Mouse (Mus musculus) midbrain, postnatal 0 days (tissue): ENCODE measurements around the gene Mrpl38. TPM values are rescaled to one million over a fixed set of nuclear protein-coding genes. Genes with fewer than 3 reads are reported as not detected.

ENCODE experiments used
- ATAC-seq: fragments of 200-750 bp; cut with Nextera tagmentation; 2 replicates; pipeline ENCODE4 v1.8.0; 2017; ENCODE audit warnings: moderate number of reproducible peaks, mild to moderate bottlenecking, moderate TSS enrichment, moderate library complexity; ENCODE audit not compliant: low FRiP score
- DNase-seq: peaks from one replicate; pipeline ENCODE4 v3.0.0-alpha.2; 2015; ENCODE audit warnings: low spot score
- H3K27ac ChIP-seq: fragments of 300-500 bp; sonication (generic); 2 replicates; pipeline ENCODE4 v1.5.1; 2014; ENCODE audit warnings: low read depth, mild to moderate bottlenecking, low read length, mixed read lengths
- H3K27me3 ChIP-seq: fragments of 300-500 bp; sonication (generic); 2 replicates; pipeline ENCODE4 v1.6.1; 2014; ENCODE audit warnings: low read length, control low read depth, mixed read lengths; ENCODE audit not compliant: insufficient read depth
- H3K36me3 ChIP-seq: fragments of 300-500 bp; sonication (generic); 2 replicates; pipeline ENCODE4 v1.6.1; 2014; ENCODE audit warnings: low read length, control low read depth, mixed read lengths; ENCODE audit not compliant: insufficient read depth
- H3K4me1 ChIP-seq: fragments of 300-500 bp; sonication (generic); 2 replicates; pipeline ENCODE4 v1.6.1; 2014; ENCODE audit warnings: mild to moderate bottlenecking, control low read depth, antibody characterized with exemption, low read length, mixed read lengths; ENCODE audit not compliant: insufficient read depth
- H3K4me2 ChIP-seq: fragments of 300-500 bp; sonication (generic); 2 replicates; pipeline ENCODE4 v1.6.1; 2014; ENCODE audit warnings: low read depth, mild to moderate bottlenecking, low read length, mixed read lengths; ENCODE audit not compliant: poor library complexity, severe bottlenecking
- H3K4me3 ChIP-seq: fragments of 300-500 bp; sonication (generic); 2 replicates; pipeline ENCODE4 v1.5.1; 2014; ENCODE audit warnings: low read depth, mild to moderate bottlenecking, low read length, moderate library complexity
- H3K9ac ChIP-seq: fragments of 300-500 bp; sonication (generic); replicated peaks from 2 replicates; pipeline ENCODE4 v1.6.1; 2014; ENCODE audit warnings: mild to moderate bottlenecking, low read length, moderate library complexity, mixed read lengths; ENCODE audit not compliant: poor library complexity, severe bottlenecking
- H3K9me3 ChIP-seq: fragments of 300-500 bp; sonication (generic); 2 replicates; pipeline ENCODE4 v1.6.1; 2016; ENCODE audit warnings: low read length, control low read depth
- CTCF ChIP-seq: IDR thresholded peaks from 2 replicates; pipeline ENCODE4 v1.5.1; 2016; ENCODE audit warnings: antibody characterized with exemption, mild to moderate bottlenecking
- WGBS: fragments of 180-500 bp; shearing (Covaris S2); extraction: QIAGEN DNeasy Blood & Tissue Kit; methylation state at CpG from one replicate; pipeline ENCODE4 v1.1.7; 2014; 5-methylcytosine and 5-hydroxymethylcytosine counted together
- polyA plus RNA-seq: library from polyadenylated mRNA; unstranded; fragments of >200 nt; fragmentation: Nextera tagmentation; extraction: Ambion mirVana; gene quantifications from 2 replicates; pipeline ENCODE4 v1.2.1, GENCODE M21; 2015
- total RNA-seq: library from RNA; depleted of rRNA; stranded (reverse); fragments of >200 nt; gene quantifications from 2 replicates; pipeline ENCODE4 v1.2.3, GENCODE M21; 2014

The Mrpl38 gene
- total and polyA plus RNA-seq, 2 experiments from 2014 or later = 77.0 to 100 TPM

DNA sequence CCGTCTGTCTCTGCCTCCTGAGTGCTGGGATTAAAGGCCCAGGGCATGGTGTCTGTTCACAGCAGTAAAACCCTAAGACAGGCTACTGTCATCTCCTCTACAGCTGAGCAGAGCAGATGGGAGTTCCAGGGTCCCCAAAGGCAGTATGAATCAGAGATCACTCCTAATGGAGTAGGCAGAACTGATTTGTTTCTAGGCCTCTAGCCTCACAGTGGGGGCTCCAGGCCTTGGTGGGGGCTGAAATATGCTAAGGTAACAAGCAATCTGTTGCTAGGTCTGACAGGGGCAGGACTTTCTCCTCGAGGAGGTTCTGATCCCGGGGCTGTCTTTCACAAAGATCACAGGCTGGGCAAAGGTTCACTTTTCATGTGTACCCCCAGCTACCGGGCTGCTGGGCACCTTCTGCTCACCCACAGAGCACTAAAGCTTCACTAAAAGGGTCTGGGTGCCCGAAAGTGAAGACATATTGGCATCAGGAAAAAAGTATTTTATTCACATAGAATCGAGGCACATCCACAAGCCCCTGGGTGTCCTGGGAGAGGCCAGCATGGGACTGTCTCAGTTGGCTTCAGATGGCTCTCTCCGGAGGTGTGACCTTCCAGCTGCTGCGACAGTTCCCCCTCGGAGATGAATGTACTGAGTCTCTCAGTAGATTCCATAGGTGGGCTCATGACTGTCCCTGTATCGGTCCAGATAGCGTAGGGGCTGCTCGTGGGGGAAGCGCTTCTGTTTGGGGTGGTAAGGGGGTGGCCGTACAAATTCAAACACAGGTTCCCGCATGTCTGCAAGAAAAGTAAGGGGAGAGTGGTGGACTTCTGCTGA, 7.1 kb downstream of the Mrpl38 start:
- peaks cover 26% of the 10 kb centered on the region for H3K36me3 ChIP-seq
- H3K9ac ChIP-seq = peak overlapping the region; percentile 79; the same call in 1 of the 2 replicates
- ATAC-seq (no peak), DNase-seq (no peak)
- TF ChIP-seq CTCF = no peak
- no peaks in the 10 kb centered on the region for H3K9me3 ChIP-seq
- peaks cover 6% of the 10 kb centered on the region; the same call in 1 of the 2 replicates for H3K4me1 ChIP-seq
- no peak overlapping the region for H3K27ac ChIP-seq
- H3K4me3 ChIP-seq = peak overlapping the region; percentile 57
- WGBS = 86% methylated on average over 15 of the region's 15 CpGs
- peak overlapping the region; percentile 73 for H3K4me2 ChIP-seq
- H3K27me3 ChIP-seq = no peaks in the 10 kb centered on the region

DNA sequence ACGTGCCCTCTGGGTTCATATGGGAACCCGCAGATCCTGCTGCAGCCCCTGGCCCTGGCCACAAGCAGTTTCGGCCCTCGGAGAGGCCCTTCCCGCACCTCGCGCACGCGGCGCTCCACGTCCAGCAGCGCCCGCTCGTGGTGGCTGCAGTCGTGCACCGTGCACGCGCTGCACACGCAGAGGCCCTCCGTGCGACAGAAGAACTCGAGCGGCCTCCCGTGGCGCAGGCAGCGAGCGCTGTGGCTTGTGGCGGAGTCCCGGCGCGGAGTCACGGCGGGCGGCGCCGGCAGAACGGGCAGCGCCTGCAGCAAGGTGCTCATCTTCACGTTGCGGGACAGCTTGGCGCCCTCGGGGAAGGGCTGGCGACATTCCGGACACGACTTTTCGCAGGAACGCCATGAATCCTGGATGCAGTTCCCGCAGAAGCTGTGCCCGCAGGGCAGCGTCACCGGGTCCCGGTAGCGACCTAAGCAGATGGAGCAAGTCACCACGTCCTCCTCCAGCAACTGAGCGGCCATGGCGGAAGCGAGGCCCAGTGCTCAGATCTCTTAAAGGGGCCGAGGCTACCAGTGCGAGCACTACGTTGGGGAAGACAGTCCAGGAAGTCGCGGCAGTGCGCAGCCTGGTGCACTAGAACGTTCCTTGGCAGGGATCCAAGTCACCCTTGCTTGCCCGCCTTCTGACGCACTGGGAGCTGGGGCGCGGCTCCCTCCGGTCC, 8.0 kb downstream of the Mrpl38 start, which contains the start of gene Trim65:
TSS of gene Trim65 (minus strand) at position 641 of the 718 bp plus-strand sequence.
- no peaks in the 10 kb centered on the region for H3K9me3 ChIP-seq
- peaks cover 6% of the 10 kb centered on the region; the same call in 1 of the 2 replicates for H3K4me1 ChIP-seq
- ATAC-seq (peak; percentile 89), DNase-seq (peak; percentile 93)
- peak within 1 kb of the TSS; percentile 73 for H3K4me2 ChIP-seq
- peak; percentile 95 for TF ChIP-seq CTCF
- no peaks in the 10 kb centered on the region for H3K27me3 ChIP-seq
- peak within 1 kb of the TSS; percentile 57 for H3K4me3 ChIP-seq
- peaks cover 35% of the 10 kb centered on the region for H3K36me3 ChIP-seq
- peak within 1 kb of the TSS; percentile 79 for H3K9ac ChIP-seq
- 1% methylated on average over 67 of the region's 69 CpGs for WGBS
- H3K27ac ChIP-seq = peak within 1 kb of the TSS; percentile 89

DNA sequence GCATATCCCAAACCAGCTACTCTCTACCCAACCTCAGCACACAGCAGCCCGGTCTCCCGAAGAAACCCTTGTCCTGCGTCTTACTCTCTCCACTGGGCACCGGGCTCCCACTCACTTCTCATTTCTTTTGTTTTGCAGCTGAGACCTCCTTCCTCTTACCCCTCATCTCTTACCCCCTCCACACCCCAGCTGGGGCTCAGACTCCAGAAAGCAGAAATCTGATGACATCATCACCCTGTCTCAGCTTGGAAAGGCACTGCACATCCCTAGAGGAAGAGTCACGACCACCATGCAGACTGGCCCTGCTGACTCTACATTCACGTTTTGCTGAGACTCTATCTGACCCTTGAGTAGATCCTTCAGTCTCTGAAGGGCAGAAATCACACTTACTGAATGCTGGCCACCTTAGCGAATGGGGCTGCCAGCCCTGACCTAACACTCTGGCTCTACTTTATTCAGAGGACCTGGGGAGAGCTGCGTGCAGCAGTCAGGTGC, 8.6 kb downstream of the Mrpl38 start:
- TF ChIP-seq CTCF = no peak
- Histone ChIP-seq H3K4me2 (peak overlapping the region; percentile 73), H3K27ac (peak overlapping the region; percentile 89), H3K4me1 (peaks cover 6% of the 10 kb centered on the region; the same call in 1 of the 2 replicates), H3K36me3 (peaks cover 35% of the 10 kb centered on the region), H3K9ac (peak overlapping the region; percentile 79), H3K4me3 (peak overlapping the region; percentile 57), H3K9me3 (no peaks in the 10 kb centered on the region), H3K27me3 (no peaks in the 10 kb centered on the region)
- ATAC-seq = peak; percentile 24
- WGBS = 29% methylated on average over 8 of the region's 8 CpGs
- no peak for DNase-seq

DNA sequence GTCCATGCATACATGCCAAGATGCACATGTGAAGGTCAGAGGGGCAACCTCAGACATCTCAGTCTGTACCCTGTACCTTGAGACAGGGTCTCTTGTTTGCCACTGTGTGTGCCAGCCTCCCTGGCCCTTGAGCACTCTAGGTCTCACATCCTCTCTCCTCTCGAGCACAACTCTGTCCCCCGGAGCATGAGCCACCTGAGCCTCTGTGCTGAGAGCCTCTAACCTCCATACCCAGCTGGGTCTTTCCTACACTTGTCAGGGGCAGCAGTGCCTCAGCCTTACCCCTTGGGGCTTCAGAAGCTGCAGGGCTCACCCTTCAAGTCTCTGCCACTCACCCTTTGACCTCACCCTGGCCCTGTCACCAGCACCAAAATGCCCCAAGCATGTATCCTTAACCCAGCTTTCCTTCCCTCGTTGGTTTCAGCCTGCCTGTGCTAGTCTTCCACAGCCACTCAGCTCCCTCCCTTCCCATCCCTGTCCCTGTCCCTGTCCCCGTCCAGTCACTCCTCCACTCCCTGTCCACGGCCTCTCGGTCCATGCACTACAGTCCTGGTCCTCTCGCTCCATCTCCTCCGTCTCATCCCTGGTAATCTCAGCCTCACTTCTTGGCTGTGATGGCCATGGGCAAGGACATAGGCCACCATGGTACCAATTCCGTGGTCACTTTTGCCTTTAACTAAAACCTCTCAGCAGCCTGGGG, 9.4 kb downstream of the Mrpl38 start:
- peaks cover 6% of the 10 kb centered on the region; the same call in 1 of the 2 replicates for H3K4me1 ChIP-seq
- H3K9me3 ChIP-seq = no peaks in the 10 kb centered on the region
- peaks cover 27% of the 10 kb centered on the region for H3K36me3 ChIP-seq
- no peak overlapping the region; the same call in 1 of the 2 replicates for H3K9ac ChIP-seq
- ATAC-seq (no peak), DNase-seq (no peak)
- H3K27ac ChIP-seq = 0 out of 2 replicates have a peak overlapping the region, but pooled peaks have one; percentile 89
- H3K4me3 ChIP-seq = no peak overlapping the region
- H3K4me2 ChIP-seq = peak overlapping the region; percentile 73; the same call in 1 of the 2 replicates
- WGBS = 82% methylated on average over 9 of the region's 9 CpGs
- no peaks in the 10 kb centered on the region for H3K27me3 ChIP-seq
- TF ChIP-seq CTCF = no peak

DNA sequence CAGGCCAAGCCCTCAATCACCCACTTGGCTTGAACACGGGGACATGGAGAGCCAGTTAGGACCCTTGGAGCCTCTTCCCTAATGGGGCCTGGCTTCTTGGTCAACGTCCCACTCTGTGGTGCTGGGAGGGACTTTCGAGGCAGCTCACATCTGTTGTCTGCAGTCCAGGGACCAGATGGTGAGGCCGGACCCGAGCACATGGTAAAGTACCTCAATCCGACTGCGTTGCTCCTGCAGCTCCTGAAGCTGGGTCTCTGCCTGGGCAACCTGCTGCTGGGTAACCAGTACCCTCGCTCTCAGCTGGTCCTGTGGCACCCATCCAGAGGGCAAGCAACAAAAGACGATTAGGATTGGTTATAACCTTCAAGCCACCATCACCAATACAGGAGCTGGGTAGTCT, 10.7 kb downstream of the Mrpl38 start:
- Histone ChIP-seq H3K36me3 (peaks cover 19% of the 10 kb centered on the region), H3K4me2 (no peak overlapping the region), H3K27ac (no peak overlapping the region), H3K27me3 (no peaks in the 10 kb centered on the region), H3K9me3 (no peaks in the 10 kb centered on the region), H3K4me3 (no peak overlapping the region), H3K9ac (no peak overlapping the region), H3K4me1 (peaks cover 6% of the 10 kb centered on the region; the same call in 1 of the 2 replicates)
- DNase-seq (peak; percentile 55), ATAC-seq (no peak)
- WGBS = 75% methylated on average over 9 of the region's 9 CpGs
- no peak for TF ChIP-seq CTCF
